Mouse (Mus musculus) lung, embryonic 16.5 days (tissue): ENCODE measurements around the gene Pkp3. TPM values are rescaled to one million over a fixed set of nuclear protein-coding genes. Genes with fewer than 3 reads are reported as not detected.

Experiments used
- ATAC-seq: fragments of 200-750 bp; cut with Nextera tagmentation; 2 replicates; pipeline ENCODE4 v1.8.0; 2017; ENCODE audit warnings: low read depth, mild to moderate bottlenecking, moderate library complexity
- H3K27ac ChIP-seq: fragments of 300-500 bp; sonication (generic); 2 replicates; pipeline ENCODE4 v1.5.1; 2014; ENCODE audit warnings: mild to moderate bottlenecking, control low read depth, low read length
- H3K27me3 ChIP-seq: fragments of 300-500 bp; sonication (generic); 2 replicates; pipeline ENCODE4 v1.6.1; 2014; ENCODE audit warnings: low read depth, low read length, mixed read lengths; ENCODE audit not compliant: control insufficient read depth, insufficient read depth
- H3K36me3 ChIP-seq: fragments of 300-500 bp; sonication (generic); 2 replicates; pipeline ENCODE4 v1.6.1; 2014; ENCODE audit warnings: low read length; ENCODE audit not compliant: control insufficient read depth, insufficient read depth
- H3K4me1 ChIP-seq: fragments of 300-500 bp; sonication (generic); replicated peaks from 2 replicates; pipeline ENCODE4 v1.6.1; 2014; ENCODE audit warnings: low read length, mixed read lengths; ENCODE audit not compliant: control insufficient read depth, insufficient read depth
- H3K4me2 ChIP-seq: fragments of 300-500 bp; sonication (generic); 2 replicates; pipeline ENCODE4 v1.6.1; 2014; ENCODE audit warnings: low read depth, low read length, control low read depth
- H3K4me3 ChIP-seq: fragments of 300-500 bp; sonication (generic); 2 replicates; pipeline ENCODE4 v1.5.1; 2014; ENCODE audit warnings: mild to moderate bottlenecking, low read length, control low read depth
- H3K9ac ChIP-seq: fragments of 300-500 bp; sonication (generic); 2 replicates; pipeline ENCODE4 v1.6.1; 2014; ENCODE audit warnings: low read length, control low read depth
- H3K9me3 ChIP-seq: fragments of 300-500 bp; sonication (generic); 2 replicates; pipeline ENCODE4 v1.6.1; 2016; ENCODE audit warnings: low read length; ENCODE audit not compliant: control insufficient read depth
- WGBS: fragments of 180-500 bp; shearing (Covaris S2); extraction: QIAGEN DNeasy Blood & Tissue Kit; methylation state at CpG from one replicate; pipeline ENCODE4 v1.1.7; 2014; 5-methylcytosine and 5-hydroxymethylcytosine counted together
- polyA plus RNA-seq: library from polyadenylated mRNA; unstranded; fragments of >200 nt; fragmentation: Nextera tagmentation; extraction: Ambion mirVana; gene quantifications from 2 replicates; pipeline ENCODE4 v1.2.1, GENCODE M21; 2015

Gene Pkp3
- polyA plus RNA-seq, 1 experiment from 2014 or later = 18.5 TPM

GRCm38 (mm10) chr7:141052421-141052820 lies 25.6 kb upstream of the Pkp3 start:
- ATAC-seq = no peak
- no peak overlapping the region for H3K4me3 ChIP-seq
- 55% methylated on average over 2 of the region's 2 CpGs for WGBS
- no peak overlapping the region for H3K27ac ChIP-seq
- no peak overlapping the region for H3K4me2 ChIP-seq
- H3K36me3 ChIP-seq = no peaks in the 10 kb centered on the region
- no peak overlapping the region for H3K9ac ChIP-seq
- peaks cover 5% of the 10 kb centered on the region for H3K4me1 ChIP-seq
- H3K9me3 ChIP-seq = no peaks in the 10 kb centered on the region
- H3K27me3 ChIP-seq = no peaks in the 10 kb centered on the region

- no peaks in the 10 kb centered on the region for H3K9me3 ChIP-seq
- 80% methylated on average over 4 of the region's 4 CpGs for WGBS
- no peak for ATAC-seq
- H3K27me3 ChIP-seq = no peaks in the 10 kb centered on the region
- no peak overlapping the region for H3K4me3 ChIP-seq
- H3K36me3 ChIP-seq = no peaks in the 10 kb centered on the region
- H3K4me2 ChIP-seq = no peak overlapping the region
- no peak overlapping the region for H3K27ac ChIP-seq
- H3K4me1 ChIP-seq = no peaks in the 10 kb centered on the region
- H3K9ac ChIP-seq = no peak overlapping the region
These were observed 22.2 kb upstream of the Pkp3 start for GRCm38 (mm10) chr7:141055785-141056184.

GRCm38 (mm10) chr7:141056976-141057375 lies 21.0 kb upstream of the Pkp3 start:
- H3K27me3 ChIP-seq = no peaks in the 10 kb centered on the region; the same call in 1 of the 2 replicates
- WGBS = 78% methylated on average over 6 of the region's 6 CpGs
- H3K9me3 ChIP-seq = no peaks in the 10 kb centered on the region
- ATAC-seq = no peak
- H3K9ac ChIP-seq = no peak overlapping the region
- peaks cover 8% of the 10 kb centered on the region for H3K4me1 ChIP-seq
- no peaks in the 10 kb centered on the region for H3K36me3 ChIP-seq
- no peak overlapping the region for H3K4me2 ChIP-seq
- no peak overlapping the region for H3K27ac ChIP-seq
- no peak overlapping the region for H3K4me3 ChIP-seq

- no peaks in the 10 kb centered on the region for H3K36me3 ChIP-seq
- 86% methylated on average over 1 of the region's 1 CpGs for WGBS
- H3K4me1 ChIP-seq = peaks cover 8% of the 10 kb centered on the region
- H3K9me3 ChIP-seq = no peaks in the 10 kb centered on the region
- H3K9ac ChIP-seq = no peak overlapping the region
- no peak overlapping the region for H3K27ac ChIP-seq
- no peak overlapping the region for H3K4me2 ChIP-seq
- ATAC-seq = no peak
- no peak overlapping the region for H3K4me3 ChIP-seq
- no peaks in the 10 kb centered on the region; the same call in 1 of the 2 replicates for H3K27me3 ChIP-seq
These were observed 20.5 kb upstream of the Pkp3 start for GRCm38 (mm10) chr7:141057541-141057940.

- no peak for ATAC-seq
- H3K9ac ChIP-seq = no peak overlapping the region
- H3K27me3 ChIP-seq = no peaks in the 10 kb centered on the region; the same call in 1 of the 2 replicates
- 85% methylated on average over 14 of the region's 14 CpGs for WGBS
- no peak overlapping the region for H3K27ac ChIP-seq
- H3K36me3 ChIP-seq = no peaks in the 10 kb centered on the region
- no peak overlapping the region for H3K4me3 ChIP-seq
- peaks cover 8% of the 10 kb centered on the region for H3K4me1 ChIP-seq
- H3K4me2 ChIP-seq = no peak overlapping the region
- no peaks in the 10 kb centered on the region for H3K9me3 ChIP-seq
These were observed 19.2 kb upstream of the Pkp3 start for GRCm38 (mm10) chr7:141058601-141059341.

- no peak overlapping the region for H3K9ac ChIP-seq
- 57% methylated on average over 2 of the region's 2 CpGs for WGBS
- H3K36me3 ChIP-seq = no peaks in the 10 kb centered on the region
- H3K27me3 ChIP-seq = no peaks in the 10 kb centered on the region; the same call in 1 of the 2 replicates
- no peak for ATAC-seq
- no peak overlapping the region; the same call in 1 of the 2 replicates for H3K4me2 ChIP-seq
- H3K4me1 ChIP-seq = peaks cover 8% of the 10 kb centered on the region
- H3K4me3 ChIP-seq = no peak overlapping the region
- H3K9me3 ChIP-seq = no peaks in the 10 kb centered on the region
- H3K27ac ChIP-seq = no peak overlapping the region
These were observed 18.1 kb upstream of the Pkp3 start for GRCm38 (mm10) chr7:141059929-141060328.

- peaks cover 8% of the 10 kb centered on the region for H3K4me1 ChIP-seq
- H3K27me3 ChIP-seq = no peaks in the 10 kb centered on the region; the same call in 1 of the 2 replicates
- peak within 1 kb of the TSS; percentile 65 for H3K4me3 ChIP-seq
- no peaks in the 10 kb centered on the region for H3K9me3 ChIP-seq
- no peak within 1 kb of the TSS for H3K27ac ChIP-seq
- ATAC-seq = peak; percentile 91
- peak within 1 kb of the TSS; percentile 93 for H3K4me2 ChIP-seq
- peak within 1 kb of the TSS; percentile 68 for H3K9ac ChIP-seq
- no peaks in the 10 kb centered on the region for H3K36me3 ChIP-seq
- WGBS = under 1% methylated on average over 69 of the region's 72 CpGs
These were observed 17.4 kb upstream of the Pkp3 start, which contains the start of gene B4galnt4 for GRCm38 (mm10) chr7:141060426-141061242. Gene B4galnt4 (plus strand): TSS chr7:141061104.

GRCm38 (mm10) chr7:141061269-141061692 lies 16.7 kb upstream of the Pkp3 start:
- H3K27me3 ChIP-seq = no peaks in the 10 kb centered on the region; the same call in 1 of the 2 replicates
- H3K9me3 ChIP-seq = no peaks in the 10 kb centered on the region
- no peaks in the 10 kb centered on the region for H3K36me3 ChIP-seq
- peak; percentile 40; the same call in 1 of the 2 replicates for ATAC-seq
- peak overlapping the region; percentile 68 for H3K9ac ChIP-seq
- H3K4me2 ChIP-seq = peak overlapping the region; percentile 93
- H3K4me3 ChIP-seq = peak overlapping the region; percentile 65
- H3K4me1 ChIP-seq = peaks cover 8% of the 10 kb centered on the region
- no peak overlapping the region for H3K27ac ChIP-seq
- under 1% methylated on average over 32 of the region's 37 CpGs for WGBS

GRCm38 (mm10) chr7:141062525-141062924 lies 15.5 kb upstream of the Pkp3 start:
- no peak overlapping the region for H3K4me3 ChIP-seq
- H3K9me3 ChIP-seq = no peaks in the 10 kb centered on the region
- no peak for ATAC-seq
- no peak overlapping the region for H3K4me2 ChIP-seq
- H3K27ac ChIP-seq = no peak overlapping the region
- H3K36me3 ChIP-seq = no peaks in the 10 kb centered on the region
- 76% methylated on average over 7 of the region's 7 CpGs for WGBS
- H3K9ac ChIP-seq = no peak overlapping the region
- H3K27me3 ChIP-seq = no peaks in the 10 kb centered on the region; the same call in 1 of the 2 replicates
- H3K4me1 ChIP-seq = peaks cover 8% of the 10 kb centered on the region
